Mouse (Mus musculus): Measurements from ENCODE around the gene Narfl. TPM values are rescaled to one million over a fixed set of nuclear protein-coding genes. Genes with fewer than 3 reads are reported as not detected.
A peak's percentile ranks its signal among the peaks of the same experiment; 100 is the strongest.

The Narfl gene
- polyA plus RNA-seq, 1 experiment from 2014 or later, result 28.0 TPM

GRCm38 (mm10) chr17:25808789-25809605 lies 35.4 kb downstream of the Narfl start, which contains the start of gene Fbxl16:
Gene Fbxl16 (plus strand): TSS chr17:25809085.
- peak within 1 kb of the TSS; percentile 96 for H3K9ac ChIP-seq (replicated peaks)
- peaks cover 51% of the 10 kb centered on the region for H3K4me1 ChIP-seq (replicated peaks)
- peaks cover 6% of the 10 kb centered on the region; the same call in 1 of the 2 replicates for H3K27me3 ChIP-seq
- H3K4me2 ChIP-seq (replicated peaks), result peak within 1 kb of the TSS; percentile 88
- H3K36me3 ChIP-seq, result no peaks in the 10 kb centered on the region
- peak within 1 kb of the TSS; percentile 88 for H3K4me3 ChIP-seq (replicated peaks)
- no peaks in the 10 kb centered on the region for H3K9me3 ChIP-seq
- ATAC-seq, result peak; percentile 77
- peak within 1 kb of the TSS; percentile 99 for H3K27ac ChIP-seq
- WGBS, result under 1% methylated on average over 76 of the region's 100 CpGs

- H3K4me3 ChIP-seq (replicated peaks), result peak overlapping the region; percentile 88
- peak overlapping the region; percentile 96 for H3K9ac ChIP-seq (replicated peaks)
- 5% methylated on average over 25 of the region's 25 CpGs for WGBS
- peak overlapping the region; percentile 88 for H3K4me2 ChIP-seq (replicated peaks)
- ATAC-seq, result peak; percentile 74
- H3K27me3 ChIP-seq, result peaks cover 6% of the 10 kb centered on the region; the same call in 1 of the 2 replicates
- H3K36me3 ChIP-seq, result no peaks in the 10 kb centered on the region
- peak overlapping the region; percentile 99 for H3K27ac ChIP-seq
- H3K9me3 ChIP-seq, result no peaks in the 10 kb centered on the region
- peaks cover 52% of the 10 kb centered on the region for H3K4me1 ChIP-seq (replicated peaks)
Observed at GRCm38 (mm10) chr17:25809606-25810340, 36.2 kb downstream of the Narfl start.

GRCm38 (mm10) chr17:25810890-25811289 lies 37.3 kb downstream of the Narfl start:
- Histone ChIP-seq H3K4me3 (replicated peaks) (peak overlapping the region; percentile 88), H3K9ac (replicated peaks) (peak overlapping the region; percentile 96; the same call in 1 of the 2 replicates)
- ATAC-seq, result no peak

GRCm38 (mm10) chr17:25813471-25813870 lies 39.9 kb downstream of the Narfl start:
- Histone ChIP-seq H3K27me3 (peaks cover 24% of the 10 kb centered on the region), H3K9me3 (no peaks in the 10 kb centered on the region), H3K9ac (replicated peaks) (peak overlapping the region; percentile 65), H3K27ac (no peak overlapping the region), H3K4me2 (replicated peaks) (peak overlapping the region; percentile 39), H3K36me3 (peaks cover 25% of the 10 kb centered on the region), H3K4me3 (replicated peaks) (peak overlapping the region; percentile 17), H3K4me1 (replicated peaks) (peaks cover 46% of the 10 kb centered on the region)
- 3% methylated on average over 20 of the region's 20 CpGs for WGBS
- ATAC-seq, result no peak

More at GRCm38 (mm10) chr17:25810890-25811289, 37.3 kb downstream of the Narfl start:
- Histone ChIP-seq H3K9me3 (no peaks in the 10 kb centered on the region), H3K27ac (no peak overlapping the region), H3K4me2 (replicated peaks) (peak overlapping the region; percentile 88), H3K4me1 (replicated peaks) (peaks cover 52% of the 10 kb centered on the region), H3K27me3 (peaks cover 6% of the 10 kb centered on the region; the same call in 1 of the 2 replicates), H3K36me3 (no peaks in the 10 kb centered on the region)
- WGBS, result 69% methylated on average over 4 of the region's 4 CpGs

GRCm38 (mm10) chr17:25817662-25818061 lies 44.1 kb downstream of the Narfl start:
- H3K4me3 ChIP-seq (replicated peaks), result no peak overlapping the region
- WGBS, result 90% methylated on average over 11 of the region's 11 CpGs
- peaks cover 41% of the 10 kb centered on the region for H3K27me3 ChIP-seq
- no peak overlapping the region for H3K9ac ChIP-seq (replicated peaks)
- no peak for ATAC-seq
- H3K36me3 ChIP-seq, result peaks cover 44% of the 10 kb centered on the region
- H3K4me2 ChIP-seq (replicated peaks), result no peak overlapping the region
- H3K9me3 ChIP-seq, result no peaks in the 10 kb centered on the region
- H3K27ac ChIP-seq, result no peak overlapping the region
- H3K4me1 ChIP-seq (replicated peaks), result peaks cover 18% of the 10 kb centered on the region

GRCm38 (mm10) chr17:25818851-25819780 lies 45.5 kb downstream of the Narfl start:
- Histone ChIP-seq H3K27me3 (peaks cover 41% of the 10 kb centered on the region), H3K9me3 (no peaks in the 10 kb centered on the region), H3K4me2 (replicated peaks) (0 out of 2 replicates have a peak overlapping the region, but pooled peaks have one; percentile 11), H3K36me3 (peaks cover 44% of the 10 kb centered on the region), H3K27ac (no peak overlapping the region), H3K9ac (replicated peaks) (0 out of 2 replicates have a peak overlapping the region, but pooled peaks have one; percentile 23), H3K4me3 (replicated peaks) (0 out of 2 replicates have a peak overlapping the region, but pooled peaks have one; percentile 5), H3K4me1 (replicated peaks) (peaks cover 14% of the 10 kb centered on the region)
- no peak for ATAC-seq
- WGBS, result 8% methylated on average over 44 of the region's 46 CpGs

- Histone ChIP-seq H3K9me3 (no peaks in the 10 kb centered on the region), H3K4me1 (replicated peaks) (peaks cover 52% of the 10 kb centered on the region), H3K27me3 (peaks cover 23% of the 10 kb centered on the region), H3K4me2 (replicated peaks) (peak within 1 kb of the TSS; percentile 99), H3K27ac (peak within 1 kb of the TSS; percentile 72), H3K9ac (replicated peaks) (peak within 1 kb of the TSS; percentile 83), H3K4me3 (replicated peaks) (peak within 1 kb of the TSS; percentile 66), H3K36me3 (peaks cover 48% of the 10 kb centered on the region)
- ATAC-seq, result peak; percentile 68
- WGBS, result under 1% methylated on average over 18 of the region's 18 CpGs
Observed at GRCm38 (mm10) chr17:25823452-25823851, 49.9 kb downstream of the Narfl start, which contains the start of gene Wdr24. Gene Wdr24 (plus strand): TSS chr17:25823627.

GRCm38 (mm10) chr17:25824362-25825142 lies 51.0 kb downstream of the Narfl start:
- H3K36me3 ChIP-seq, result peaks cover 39% of the 10 kb centered on the region
- peaks cover 12% of the 10 kb centered on the region for H3K27me3 ChIP-seq
- H3K9ac ChIP-seq (replicated peaks), result peak overlapping the region; percentile 83
- no peak overlapping the region for H3K27ac ChIP-seq
- H3K9me3 ChIP-seq, result no peaks in the 10 kb centered on the region
- H3K4me1 ChIP-seq (replicated peaks), result peaks cover 56% of the 10 kb centered on the region
- H3K4me3 ChIP-seq (replicated peaks), result peak overlapping the region; percentile 66
- WGBS, result 76% methylated on average over 17 of the region's 17 CpGs
- no peak for ATAC-seq
- peak overlapping the region; percentile 99 for H3K4me2 ChIP-seq (replicated peaks)

- Histone ChIP-seq H3K4me3 (replicated peaks) (no peak overlapping the region), H3K9ac (replicated peaks) (peak overlapping the region; percentile 49), H3K4me2 (replicated peaks) (peak overlapping the region; percentile 99), H3K27me3 (peaks cover 4% of the 10 kb centered on the region), H3K4me1 (replicated peaks) (peaks cover 64% of the 10 kb centered on the region), H3K36me3 (peaks cover 39% of the 10 kb centered on the region), H3K27ac (no peak overlapping the region), H3K9me3 (no peaks in the 10 kb centered on the region)
- 93% methylated on average over 6 of the region's 6 CpGs for WGBS
- no peak for ATAC-seq
Observed at GRCm38 (mm10) chr17:25825311-25825710, 51.7 kb downstream of the Narfl start.

- Histone ChIP-seq H3K4me1 (replicated peaks) (peaks cover 72% of the 10 kb centered on the region), H3K4me2 (replicated peaks) (0 out of 2 replicates have a peak overlapping the region, but pooled peaks have one; percentile 3), H3K9ac (replicated peaks) (no peak overlapping the region), H3K27me3 (no peaks in the 10 kb centered on the region), H3K36me3 (peaks cover 45% of the 10 kb centered on the region), H3K9me3 (no peaks in the 10 kb centered on the region), H3K27ac (no peak overlapping the region), H3K4me3 (replicated peaks) (no peak overlapping the region)
- no peak for ATAC-seq
- WGBS, result 95% methylated on average over 27 of the region's 27 CpGs
Observed at GRCm38 (mm10) chr17:25825984-25826570, 52.5 kb downstream of the Narfl start.

All from midbrain, embryonic 13.5 days (tissue).